Mouse (Mus musculus): ENCODE results near the gene Vmn1r194.
"Not testable (repeated sequence)": the region's sequence is repeated elsewhere in the genome, so short reads cannot be mapped to it uniquely, and the experiment has no call there.

Vmn1r194 gene

DNA sequence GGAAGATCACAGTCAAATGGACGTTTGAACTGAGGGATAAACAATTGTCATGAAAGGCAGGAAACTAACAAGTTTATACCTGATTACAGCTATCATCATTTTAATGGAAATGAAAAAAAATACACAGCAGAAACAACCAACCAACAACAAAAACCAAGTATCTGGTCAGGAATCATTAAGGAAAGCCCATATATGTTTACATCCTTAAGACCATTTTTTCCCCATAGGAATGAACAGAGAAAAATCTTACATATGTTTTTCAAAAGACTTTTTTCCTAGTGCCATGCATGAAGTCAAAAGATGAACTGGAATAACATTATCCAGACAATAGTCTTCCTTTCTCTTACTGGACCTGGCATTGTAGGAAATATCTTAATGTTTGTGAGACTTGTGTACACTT lies at the start of gene Vmn1r194:
TSS of gene Vmn1r194 (plus strand) at position 301 of the 400 bp plus-strand sequence.
- no peak for DNase-seq (ENCODE audit: low spot score)

DNA sequence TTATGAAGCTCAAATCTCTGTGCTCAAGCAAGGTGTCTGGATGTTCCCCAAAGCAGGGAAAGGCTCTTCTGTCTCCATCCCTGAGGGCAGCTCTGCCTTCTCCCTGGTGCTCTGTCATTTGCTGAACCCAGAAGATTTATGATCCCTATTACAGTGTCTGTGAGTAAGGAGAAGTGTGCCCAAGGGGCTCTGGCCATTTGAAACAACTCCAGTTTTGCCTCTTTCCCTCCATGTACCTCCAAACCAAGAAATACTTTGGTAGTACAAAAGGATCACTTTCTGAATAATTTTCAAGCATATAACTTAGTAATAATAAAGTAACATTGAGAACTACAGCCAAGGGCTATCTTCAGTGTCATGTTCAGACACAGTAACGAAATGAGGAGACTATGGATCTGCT lies 21.0 kb upstream of the Vmn1r194 start, which contains the start of gene Vmn1r193:
TSS of gene Vmn1r193 (minus strand) at position 101 of the 400 bp plus-strand sequence.
- not testable (repeated sequence) for DNase-seq (ENCODE audit: low spot score)

DNA sequence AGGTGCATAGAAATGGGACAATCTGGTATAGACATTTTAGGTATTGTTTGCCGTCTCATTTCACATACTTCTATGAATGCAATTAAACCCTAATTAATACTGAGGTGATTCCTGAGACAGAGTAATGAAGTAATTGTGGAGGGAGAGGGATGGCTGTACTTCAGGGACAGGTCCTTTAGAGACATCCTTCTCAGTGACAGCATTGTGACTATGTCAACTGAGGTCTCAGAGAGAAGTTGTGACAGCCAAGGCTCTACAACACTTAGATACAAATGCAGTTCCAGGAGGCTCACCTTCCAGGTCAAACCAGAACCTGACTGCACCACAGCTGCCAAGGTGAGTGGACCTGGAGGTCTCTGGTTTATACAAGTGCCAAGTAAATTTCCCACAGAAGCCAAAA lies 26.2 kb downstream of the Vmn1r194 start, which contains the start of gene Vmn1r195:
TSS of gene Vmn1r195 (plus strand) at position 301 of the 400 bp plus-strand sequence.
- DNase-seq (ENCODE audit: low spot score), result not testable (repeated sequence)

DNA sequence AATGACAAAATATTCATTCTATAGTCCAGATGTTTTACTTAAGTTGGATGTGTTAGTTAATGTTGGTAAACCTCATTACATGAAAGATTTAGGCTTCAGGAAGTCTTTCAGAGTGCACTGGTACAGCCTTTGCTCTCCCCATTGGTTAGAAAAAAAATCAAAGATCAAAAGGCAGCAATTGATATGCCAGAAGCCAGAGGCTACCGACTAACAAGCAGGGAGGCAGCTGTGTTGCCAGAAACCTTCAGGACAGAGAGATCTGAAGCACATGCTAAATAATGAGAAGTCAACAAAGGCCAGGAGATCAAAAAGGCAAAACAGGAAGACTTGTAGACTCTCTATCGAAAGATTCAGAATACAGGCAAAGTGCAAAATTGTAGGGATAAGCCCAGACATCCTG lies 27.7 kb downstream of the Vmn1r194 start:
- peak; percentile 1 for DNase-seq (ENCODE audit: low spot score)

DNA sequence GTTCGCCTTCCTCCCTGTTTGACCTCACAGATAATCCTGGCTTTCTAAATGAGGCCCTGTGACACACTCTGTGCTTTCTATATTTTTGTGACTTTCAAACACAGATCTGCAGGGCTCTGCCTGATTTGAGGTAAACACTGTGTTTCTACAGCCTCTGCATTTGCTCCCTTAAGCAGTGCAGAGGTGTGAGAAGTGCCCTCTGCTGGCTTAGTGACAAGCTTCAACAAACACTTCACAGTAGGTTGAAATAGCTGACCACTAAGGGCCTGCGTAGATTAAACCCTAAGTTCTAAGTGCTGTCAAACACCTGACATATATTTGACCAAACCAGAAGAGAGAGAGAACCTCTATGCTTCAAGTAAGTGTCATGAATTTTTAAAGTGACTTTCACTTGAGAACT lies 40.6 kb downstream of the Vmn1r194 start:
- peak; percentile 15 for DNase-seq (ENCODE audit: low spot score)

DNA sequence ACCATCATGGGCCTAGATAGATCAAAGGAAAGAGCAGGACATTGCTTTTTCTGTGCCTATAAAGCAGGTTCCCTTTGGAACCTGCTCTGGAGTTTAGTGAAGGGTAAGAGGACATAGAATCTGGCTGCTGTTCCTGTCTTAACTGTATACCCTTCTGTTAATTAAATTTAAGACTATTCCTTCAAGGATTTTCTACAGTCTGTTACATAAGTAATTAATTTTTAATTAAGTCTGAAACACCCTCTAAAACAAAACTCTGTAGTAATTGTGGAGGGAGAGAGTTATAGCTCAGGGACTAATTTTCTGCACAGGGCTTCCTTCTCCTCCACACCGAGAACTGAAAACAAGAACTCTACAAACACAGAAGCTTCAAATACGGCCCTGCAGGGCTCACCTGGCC lies 45.6 kb downstream of the Vmn1r194 start, which contains the start of gene Vmn1r196:
TSS of gene Vmn1r196 (plus strand) at position 301 of the 400 bp plus-strand sequence.
- no peak for DNase-seq (ENCODE audit: low spot score)

Data from embryo, embryonic 10.5 days (tissue).